Mouse (Mus musculus) urinary bladder, postnatal 25 days (tissue): ENCODE results near the gene Cryab.

Experiments used
- DNase-seq: peaks from one replicate; pipeline ENCODE4 v3.0.0; 2022; ENCODE audit warnings: low spot score

Gene Cryab

GRCm38 (mm10) chr9:50742744-50743143 lies 8.4 kb upstream of the Cryab start:
- DNase-seq, result no peak

- peak; percentile 30 for DNase-seq
These were observed 5.3 kb upstream of the Cryab start for GRCm38 (mm10) chr9:50745806-50746205.

GRCm38 (mm10) chr9:50746214-50746677 lies 4.9 kb upstream of the Cryab start, which contains the start of gene 2310030G06Rik:
TSS of gene 2310030G06Rik (minus strand) at chr9:50746536.
- peak; percentile 16 for DNase-seq

GRCm38 (mm10) chr9:50750706-50751105 lies 419 bp upstream of the Cryab start:
- DNase-seq, result no peak

GRCm38 (mm10) chr9:50752054-50752602 lies 1.0 kb downstream of the Cryab start, which contains the start of gene Hspb2:
TSS of gene Hspb2 (minus strand) at chr9:50752354.
- DNase-seq, result no peak

GRCm38 (mm10) chr9:50752784-50753615 lies 1.9 kb downstream of the Cryab start:
- peak; percentile 62 for DNase-seq

GRCm38 (mm10) chr9:50753947-50754346 lies 2.8 kb downstream of the Cryab start:
- DNase-seq, result no peak

- no peak for DNase-seq
These were observed 5.6 kb downstream of the Cryab start for GRCm38 (mm10) chr9:50756711-50757110.

- DNase-seq, result no peak
These were observed 10.6 kb downstream of the Cryab start for GRCm38 (mm10) chr9:50761520-50762243.

- no peak for DNase-seq
These were observed 12.2 kb downstream of the Cryab start for GRCm38 (mm10) chr9:50763331-50763730.

GRCm38 (mm10) chr9:50767531-50768106 lies 16.5 kb downstream of the Cryab start:
- DNase-seq, result no peak

GRCm38 (mm10) chr9:50768107-50769002 lies 17.2 kb downstream of the Cryab start, which contains the start of gene Fdxacb1:
TSS of gene Fdxacb1 (plus strand) at chr9:50768236.
- DNase-seq, result peak; percentile 97

- no peak for DNase-seq
These were observed 18.9 kb downstream of the Cryab start for GRCm38 (mm10) chr9:50770011-50770410.

GRCm38 (mm10) chr9:50774026-50774462 lies 22.9 kb downstream of the Cryab start:
- DNase-seq, result no peak

- DNase-seq, result peak; percentile 90
These were observed 24.0 kb downstream of the Cryab start, which contains the start of the genes Alg9 and 1110032A03Rik for GRCm38 (mm10) chr9:50774991-50775612. TSS of gene Alg9 (plus strand) at chr9:50775019. TSS of gene 1110032A03Rik (minus strand) at chr9:50775520.

GRCm38 (mm10) chr9:50775662-50776126 lies 24.6 kb downstream of the Cryab start:
- DNase-seq, result peak; percentile 13

GRCm38 (mm10) chr9:50776162-50776760 lies 25.1 kb downstream of the Cryab start:
- DNase-seq, result no peak

GRCm38 (mm10) chr9:50782155-50782554 lies 31.0 kb downstream of the Cryab start:
- no peak for DNase-seq

GRCm38 (mm10) chr9:50795266-50795665 lies 44.1 kb downstream of the Cryab start:
- no peak for DNase-seq

- no peak for DNase-seq
These were observed 45.7 kb downstream of the Cryab start for GRCm38 (mm10) chr9:50796776-50797175.
